Mouse (Mus musculus) ovary, adult 18-20 months (tissue): Measurements from ENCODE around the gene Soat1.
A peak's percentile ranks its signal among the peaks of the same experiment; 100 is the strongest.
"Not testable (repeated sequence)": the region's sequence is repeated elsewhere in the genome, so short reads cannot be mapped to it uniquely, and the experiment has no call there.

Experiments used
- DNase-seq: peaks from one replicate; pipeline ENCODE4 v3.0.0; 2022; ENCODE audit warnings: low spot score, mixed read lengths

Gene Soat1

DNA sequence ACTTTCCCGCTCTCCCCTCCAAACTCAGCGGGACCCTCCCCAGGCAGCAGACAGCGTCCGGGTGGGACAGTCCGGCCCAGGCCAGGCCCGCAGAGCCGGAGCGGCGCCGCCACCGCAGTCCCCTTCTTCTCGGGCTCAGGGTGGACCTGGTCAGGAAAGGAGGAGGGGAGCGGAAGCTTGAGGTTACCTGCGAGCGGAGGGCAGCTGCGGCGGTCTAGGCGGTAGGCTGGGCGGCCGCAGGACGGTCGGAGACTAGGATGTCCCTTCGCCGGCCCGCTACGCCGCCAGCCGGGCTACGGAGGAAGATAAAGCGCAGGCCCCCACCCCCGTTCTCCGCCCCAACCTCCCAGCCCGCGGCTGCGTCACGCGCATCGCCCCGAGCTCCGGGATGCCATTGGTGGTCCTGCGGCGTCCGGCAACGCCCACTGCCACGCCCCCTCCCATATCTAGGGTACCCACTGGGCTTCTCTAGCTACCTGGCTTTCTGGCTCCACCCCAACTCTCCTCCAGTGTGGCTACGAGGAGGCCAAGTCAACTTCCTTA lies at the start of gene Soat1:
Gene Soat1 (minus strand): TSS at position 371 of the 543 bp plus-strand sequence.
- DNase-seq = peak; percentile 95

GRCm38 (mm10) chr1:156523842-156524241 lies 49.7 kb upstream of the Soat1 start, which contains the start of gene Gm10031:
Gene Gm10031 (plus strand): TSS chr1:156524012.
- DNase-seq = not testable (repeated sequence)

DNA sequence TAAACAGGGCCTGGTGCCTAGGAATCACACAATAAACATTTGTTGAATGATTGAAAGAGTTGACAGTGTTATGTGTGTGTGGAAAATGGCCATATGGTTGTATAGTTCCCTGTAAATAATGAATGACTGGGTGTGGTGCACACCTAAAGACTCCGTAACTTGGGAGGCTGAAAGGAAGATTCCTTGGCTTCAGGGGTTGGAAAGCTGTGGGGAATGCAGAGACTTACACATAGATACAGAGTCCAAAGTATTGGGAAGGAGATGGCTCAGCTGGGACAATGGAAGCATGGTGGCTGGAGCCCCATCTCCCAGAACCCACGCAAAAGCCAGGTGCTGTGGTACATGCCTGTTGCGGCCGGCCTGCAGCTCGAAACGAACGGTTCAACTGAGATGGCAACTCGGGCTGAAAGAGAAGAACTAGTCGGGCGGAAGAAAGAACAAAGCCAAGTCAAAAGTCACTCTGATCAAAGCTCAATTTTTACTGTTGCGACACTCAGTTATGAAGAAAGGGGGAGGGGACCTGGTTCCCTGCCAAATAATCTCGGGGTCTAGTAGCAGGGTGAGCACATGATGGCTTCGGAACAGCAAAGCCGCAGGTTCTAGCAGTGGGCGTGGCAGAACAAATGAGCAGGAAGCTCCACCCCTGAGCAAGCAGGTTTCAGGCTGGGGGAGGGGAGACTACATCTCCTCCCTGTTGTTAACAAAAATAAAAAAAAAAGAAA lies 47.8 kb upstream of the Soat1 start:
- no peak for DNase-seq

GRCm38 (mm10) chr1:156520136-156520780 lies 46.1 kb upstream of the Soat1 start:
- peak; percentile 35 for DNase-seq

GRCm38 (mm10) chr1:156507753-156508152 lies 33.6 kb upstream of the Soat1 start:
- DNase-seq = no peak

DNA sequence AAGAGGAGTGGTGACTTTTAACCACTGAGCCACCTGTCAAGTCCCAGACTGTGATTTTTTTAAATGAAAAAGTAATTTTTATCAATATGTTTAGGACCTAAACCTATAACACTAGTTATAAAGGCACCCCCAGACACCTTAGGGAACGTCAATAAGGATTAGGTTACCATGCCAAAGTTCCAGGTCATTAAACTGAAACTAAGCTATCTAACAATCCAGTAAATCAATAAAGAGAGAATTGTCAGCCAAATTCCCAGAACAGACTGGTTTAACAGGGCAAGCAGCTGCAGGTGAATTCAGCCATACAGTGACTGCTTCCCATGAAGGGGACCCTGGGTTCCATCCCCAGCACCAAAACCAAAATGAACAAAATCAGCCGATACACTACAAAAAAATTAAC lies 31.8 kb upstream of the Soat1 start:
- DNase-seq = no peak

GRCm38 (mm10) chr1:156504945-156505523 lies 30.9 kb upstream of the Soat1 start:
- DNase-seq = no peak

GRCm38 (mm10) chr1:156496910-156497309 lies 22.8 kb upstream of the Soat1 start:
- no peak for DNase-seq

DNA sequence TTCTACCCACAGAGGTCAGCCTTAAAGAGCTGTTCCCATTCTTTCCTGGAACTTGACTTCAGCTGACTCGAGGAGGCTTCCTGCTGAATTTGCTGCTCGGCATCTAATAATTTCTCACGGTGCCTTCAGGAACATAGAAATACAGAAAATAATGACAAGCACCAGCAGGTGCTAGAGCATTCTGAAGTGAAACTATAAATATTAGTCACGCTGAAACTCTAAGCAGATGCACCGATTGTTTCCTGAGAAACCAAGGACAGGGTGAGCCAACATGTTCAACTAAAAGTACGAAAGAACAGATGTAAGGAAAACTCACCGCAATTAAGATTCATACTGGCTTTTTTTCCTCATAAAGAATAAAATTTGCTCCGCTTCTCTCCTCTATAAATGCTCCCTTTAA lies 20.9 kb upstream of the Soat1 start:
- no peak for DNase-seq

GRCm38 (mm10) chr1:156491226-156491796 lies 17.2 kb upstream of the Soat1 start:
- no peak for DNase-seq

DNA sequence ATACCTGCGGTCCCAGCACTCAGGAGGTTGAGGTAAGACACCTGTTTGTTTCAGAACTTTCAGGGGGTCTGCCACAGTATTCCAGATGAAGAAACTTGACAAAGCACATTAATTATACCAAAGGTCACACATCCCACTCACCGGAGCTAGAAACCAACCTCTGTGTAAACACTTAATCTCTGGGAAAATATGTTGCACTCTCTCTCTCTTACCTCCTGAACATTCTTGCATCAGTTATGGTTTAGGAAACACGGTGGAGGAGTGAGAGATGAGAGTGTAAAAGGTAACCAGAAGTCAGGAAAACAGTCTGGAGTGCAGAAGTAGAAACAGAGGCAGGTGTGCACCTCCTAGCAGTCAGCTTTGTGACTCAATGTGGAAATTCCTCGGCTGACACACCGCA lies 13.9 kb upstream of the Soat1 start:
- no peak for DNase-seq

DNA sequence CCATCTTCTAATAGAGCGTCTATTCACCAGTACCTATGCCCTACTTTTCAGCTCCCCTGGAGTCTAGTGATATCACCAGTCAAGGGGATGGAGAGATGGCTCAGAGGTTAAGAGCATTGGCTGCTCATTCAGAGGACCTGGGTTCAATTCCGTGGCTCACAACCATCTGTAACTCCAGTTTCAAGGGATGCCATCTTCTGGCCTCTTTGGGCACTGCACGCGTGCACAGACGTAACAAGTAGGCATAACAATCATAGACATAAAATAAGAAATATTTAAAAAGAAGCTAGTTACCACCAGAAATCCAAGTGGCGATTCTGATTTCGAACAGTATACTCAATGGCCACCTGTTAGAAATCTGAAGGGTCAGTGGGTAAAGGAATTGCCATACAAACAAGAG lies 13.4 kb upstream of the Soat1 start:
- no peak for DNase-seq

DNA sequence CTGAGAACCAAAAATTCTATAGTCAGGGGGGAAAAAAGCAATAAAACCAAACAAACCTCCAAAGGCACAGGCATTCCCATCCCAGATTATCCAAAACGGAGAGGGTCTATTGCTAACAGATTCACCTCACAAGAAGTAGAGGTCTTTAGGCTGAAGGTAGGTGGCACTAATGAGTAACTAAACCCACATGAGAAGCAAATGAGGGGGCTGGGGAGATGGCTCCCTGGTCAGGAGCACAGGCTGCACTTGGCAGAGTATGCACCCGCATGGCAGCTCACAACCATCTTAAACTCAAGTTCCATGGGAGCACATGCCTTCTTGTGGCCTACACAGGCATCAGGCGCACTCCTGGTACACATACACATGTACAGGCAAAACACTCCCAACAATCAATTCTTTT lies 7.7 kb upstream of the Soat1 start:
- DNase-seq = no peak

DNA sequence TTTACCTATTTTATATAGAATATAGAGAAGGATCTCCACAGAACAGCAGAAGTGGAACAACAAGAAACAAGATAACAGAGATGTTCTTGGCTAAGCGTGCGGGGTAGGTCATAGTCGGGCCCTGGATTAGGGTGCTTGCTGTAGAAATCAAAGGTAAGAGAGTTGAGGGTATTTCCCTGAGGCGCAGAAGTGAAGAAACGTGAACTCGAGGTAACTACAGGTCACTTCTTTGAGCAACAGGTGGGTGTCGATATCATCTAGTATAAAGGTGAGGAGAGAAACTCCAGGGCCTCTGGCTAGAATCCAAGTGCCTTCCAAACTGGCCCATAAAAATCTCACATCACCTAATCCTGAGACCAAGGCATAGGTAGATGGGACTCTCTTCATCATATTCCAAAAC lies 2.4 kb upstream of the Soat1 start:
- no peak for DNase-seq

DNA sequence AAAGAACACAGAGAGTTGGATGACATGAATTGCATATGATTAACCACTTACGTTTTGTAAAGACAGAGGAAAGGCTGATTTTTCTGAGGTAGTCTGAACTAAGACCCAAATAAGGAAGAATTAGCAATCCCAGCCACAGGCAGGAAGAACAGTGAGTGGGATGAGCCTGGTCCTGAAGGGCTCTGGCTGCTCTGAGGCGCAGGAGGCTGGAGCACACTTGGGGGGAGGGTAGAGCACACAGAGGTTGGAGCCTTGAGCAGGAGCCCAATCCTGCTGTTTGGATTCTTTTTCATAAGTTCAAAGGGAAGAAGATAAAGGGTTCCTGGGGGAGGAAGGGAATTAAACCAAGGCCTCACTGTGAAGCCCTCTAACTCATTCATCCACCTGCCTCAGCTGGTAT lies 1.9 kb upstream of the Soat1 start:
- DNase-seq = peak; percentile 68

DNA sequence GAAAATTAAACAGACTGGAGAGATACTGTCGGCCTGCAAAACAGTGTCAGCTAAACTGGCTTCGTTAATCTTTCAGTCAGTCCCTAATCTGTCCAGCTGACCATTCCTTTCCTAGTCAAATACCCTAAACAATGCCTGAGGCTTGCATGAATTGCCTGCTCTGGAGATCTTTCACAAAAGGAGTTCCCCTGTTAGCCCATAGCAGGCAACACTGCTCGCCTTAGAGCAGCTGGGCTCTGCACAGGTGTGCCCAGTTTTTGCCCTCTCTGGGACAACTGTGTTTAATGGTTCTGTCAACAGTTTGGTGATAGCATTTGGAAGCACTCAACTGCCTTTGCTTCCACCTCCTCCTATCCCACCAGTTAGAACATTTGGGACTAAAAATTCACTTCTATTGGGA lies 723 bp upstream of the Soat1 start:
- no peak for DNase-seq

DNA sequence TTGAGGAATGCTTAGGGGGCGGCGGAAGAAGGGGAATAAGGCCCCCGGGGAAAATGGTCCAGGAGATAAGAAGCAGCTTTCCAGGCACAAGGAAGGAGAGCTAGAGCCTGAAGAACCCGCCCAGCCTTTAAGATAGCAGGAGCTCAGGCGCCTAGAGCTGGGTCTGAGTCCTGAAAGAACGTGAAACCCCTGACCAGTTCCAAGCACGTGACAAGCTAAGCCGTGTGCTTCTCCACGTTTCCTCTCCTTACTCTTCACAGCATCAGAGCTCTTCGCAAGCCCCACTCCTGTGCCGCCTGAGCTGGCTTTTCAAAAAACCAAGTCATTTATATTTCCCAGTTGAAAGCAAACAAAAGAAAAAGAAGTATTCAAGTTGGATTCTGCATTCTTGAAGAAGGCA lies 1.1 kb downstream of the Soat1 start:
- DNase-seq = no peak

DNA sequence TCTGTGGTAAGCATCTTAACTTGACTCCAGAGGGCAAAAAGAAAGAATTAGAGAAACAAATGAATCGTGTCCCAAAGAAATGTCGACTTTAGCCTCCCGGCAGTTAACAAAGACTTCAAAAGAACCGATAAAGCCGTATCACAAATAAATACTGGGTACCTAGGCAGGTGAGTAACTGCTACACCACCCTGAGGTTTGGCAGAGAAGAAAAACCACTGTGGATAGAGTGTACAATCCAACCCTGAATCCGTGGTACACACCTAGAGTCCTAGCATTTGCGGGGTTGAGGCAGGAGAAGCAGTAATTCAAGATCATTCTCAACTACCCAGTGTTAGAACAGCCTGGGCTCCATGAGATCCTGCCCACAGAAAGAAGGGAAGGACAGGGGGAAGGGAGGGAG lies 2.2 kb downstream of the Soat1 start:
- DNase-seq = no peak

DNA sequence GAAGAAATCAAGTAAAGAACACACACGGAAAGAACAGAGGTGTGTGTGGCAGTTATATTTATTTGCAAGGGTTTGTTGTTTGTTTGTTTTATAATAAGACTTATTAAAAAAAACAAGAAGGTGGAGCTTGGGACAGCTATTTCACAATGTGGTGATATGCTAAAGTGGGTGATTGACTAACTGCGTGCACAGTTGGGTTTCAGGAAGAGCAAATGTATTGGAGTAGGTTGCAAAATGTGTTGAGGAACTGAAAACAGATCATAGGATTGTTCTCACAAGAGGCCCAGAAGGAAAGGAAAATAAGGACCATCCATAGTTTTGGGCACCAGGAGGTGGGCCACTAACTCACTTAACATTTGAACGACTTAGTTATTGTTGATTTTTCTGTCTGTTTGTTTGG lies 3.1 kb downstream of the Soat1 start:
- DNase-seq = no peak

DNA sequence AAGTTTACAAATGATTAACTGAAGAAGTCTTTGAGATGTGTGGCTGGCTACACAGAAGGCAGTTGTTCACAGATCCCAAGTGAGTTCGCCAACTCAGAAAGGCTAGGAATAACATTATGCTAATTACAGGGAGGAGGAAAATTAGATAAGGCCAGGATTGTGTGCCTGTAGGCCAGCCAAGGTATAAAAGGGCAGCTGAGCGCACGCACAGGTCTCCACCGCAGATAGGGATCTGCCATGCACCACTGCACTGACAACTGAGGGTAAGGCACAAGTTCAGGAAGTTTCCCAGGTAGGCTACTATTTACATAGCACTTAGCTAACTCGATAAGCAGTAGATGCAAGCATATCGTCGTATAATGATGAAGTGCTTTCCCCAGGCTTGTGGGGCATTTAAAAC lies 3.6 kb downstream of the Soat1 start:
- DNase-seq = no peak

DNA sequence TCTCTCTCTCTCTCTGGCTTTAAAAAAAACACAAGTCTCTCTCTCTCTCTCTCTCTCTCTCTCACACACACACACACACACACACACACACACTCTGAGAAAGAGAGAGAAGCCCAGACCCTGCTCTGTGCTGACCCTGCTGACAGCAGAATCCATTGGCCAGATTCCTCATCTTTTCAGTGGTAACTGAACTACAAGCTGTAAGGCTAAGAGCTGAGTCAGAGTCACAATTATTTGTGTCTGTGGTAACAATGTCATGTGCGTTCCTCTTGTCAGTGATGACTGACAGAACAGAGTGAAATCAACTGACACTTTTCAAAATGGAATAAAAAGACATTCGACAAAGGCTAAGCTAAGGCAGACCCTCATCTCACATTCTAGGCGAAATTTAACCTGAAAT lies 5.6 kb downstream of the Soat1 start:
- DNase-seq = no peak

DNA sequence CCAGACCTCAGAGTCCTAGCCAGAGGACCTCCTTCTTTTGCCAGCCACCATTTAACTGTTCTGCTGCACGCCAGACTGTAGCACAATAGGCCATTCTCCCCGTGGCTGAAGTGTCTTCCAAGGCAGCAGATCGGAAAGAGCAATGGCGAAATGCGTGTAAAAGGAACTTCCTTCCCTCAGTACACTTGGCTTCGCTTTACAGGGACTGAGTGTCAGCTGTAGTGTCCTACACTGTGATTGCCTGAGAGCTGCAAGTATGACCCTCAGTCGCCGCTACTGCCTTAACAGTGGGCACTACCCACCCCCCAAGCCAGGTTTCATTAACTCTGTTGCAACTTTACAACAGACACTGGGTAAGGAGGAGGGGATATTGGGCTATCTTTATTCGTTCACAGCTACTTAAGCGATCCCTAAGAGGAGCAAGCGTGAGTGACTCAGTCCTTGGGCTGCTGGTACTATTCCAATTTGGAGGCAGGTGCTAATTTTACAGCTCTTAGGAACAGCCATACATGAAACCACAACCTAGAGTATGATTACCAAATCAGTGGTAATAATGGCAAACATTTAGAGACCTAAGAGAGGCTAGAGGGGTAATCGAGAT lies 6.4 kb downstream of the Soat1 start:
- DNase-seq = no peak
